Mouse (Mus musculus): Measurements from ENCODE around the gene Etv6.
A peak's percentile ranks its signal among the peaks of the same experiment; 100 is the strongest.
"Not testable (repeated sequence)": the region's sequence is repeated elsewhere in the genome, so short reads cannot be mapped to it uniquely, and the experiment has no call there.

Gene Etv6

DNA sequence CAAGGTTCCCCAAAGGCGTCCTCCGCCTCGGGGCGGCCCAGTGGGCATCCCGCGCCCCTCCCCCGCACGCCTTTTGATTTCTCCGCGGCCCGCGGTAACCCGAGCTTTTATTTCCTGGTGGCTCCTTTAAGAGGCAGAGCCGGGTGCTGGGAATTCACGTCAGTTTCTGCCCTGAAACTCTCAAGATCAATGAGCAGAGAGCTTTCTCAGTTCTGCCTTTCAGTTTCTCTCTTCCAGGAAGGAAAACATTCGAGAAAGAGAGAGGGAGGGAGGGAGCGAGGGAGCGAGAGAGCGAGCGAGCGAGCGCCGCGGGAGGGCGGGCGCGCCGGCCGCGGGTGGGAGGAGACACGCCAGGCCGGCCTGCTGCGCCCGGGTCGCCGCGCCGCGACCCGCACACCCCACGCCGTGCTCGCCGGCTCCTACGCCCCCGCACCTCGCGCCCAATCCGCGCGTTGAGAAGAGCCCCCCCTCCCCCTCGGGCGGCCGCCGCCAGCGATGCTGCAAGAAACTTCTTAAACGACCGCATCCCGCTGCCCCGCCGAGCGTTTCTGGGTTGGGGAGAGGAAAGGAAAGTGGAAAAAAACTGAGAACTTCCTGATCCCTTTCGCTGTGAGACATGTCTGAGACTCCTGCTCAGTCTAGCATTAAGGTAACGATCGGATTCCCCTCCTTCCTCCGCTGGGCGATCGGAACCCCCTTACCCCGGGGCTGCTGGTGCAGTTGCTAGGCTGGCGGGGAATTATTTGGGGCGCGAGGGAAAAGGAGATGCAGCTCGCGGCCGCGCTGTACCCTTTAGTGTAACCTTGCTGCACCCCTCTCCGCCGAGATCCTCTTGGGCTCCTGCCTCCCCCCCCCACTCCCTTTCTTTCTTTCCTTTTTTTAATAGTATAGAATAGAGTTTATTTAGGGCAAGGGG, at the start of gene Etv6:
Etv6 (plus strand) TSS at position 211 of the 916 bp plus-strand sequence.
- peak; percentile 89 for DNase-seq (ENCODE audit: low spot score)

- DNase-seq (ENCODE audit: low spot score), result peak; percentile 46
Measured at GRCm38 (mm10) chr6:133986161-133986560, 49.3 kb upstream of the Etv6 start.

DNA sequence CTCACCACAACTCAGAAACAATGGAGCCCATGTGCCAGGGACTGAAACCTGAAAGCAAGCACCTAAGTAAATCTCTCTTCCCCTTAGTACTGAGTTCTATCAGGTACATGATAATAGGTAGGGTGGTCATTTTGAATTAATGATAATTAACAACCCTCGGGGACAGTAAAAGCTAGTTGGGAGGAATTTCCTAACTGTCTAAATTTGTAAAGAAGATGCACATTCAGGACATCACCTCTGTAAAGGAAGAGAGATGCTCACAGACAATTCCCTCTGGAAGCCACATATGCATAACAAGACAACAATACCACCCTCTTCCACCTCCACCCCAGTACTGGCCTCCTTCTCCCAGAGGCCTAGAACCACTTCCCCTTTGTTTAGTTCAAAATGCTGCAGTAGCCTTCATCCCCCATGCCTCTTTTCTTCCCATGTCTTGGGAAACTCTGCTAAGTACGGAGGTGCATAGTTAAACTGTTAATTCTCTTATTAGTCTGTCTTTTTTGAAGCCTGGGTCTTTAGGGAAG, 48.4 kb upstream of the Etv6 start:
- DNase-seq (ENCODE audit: low spot score), result no peak

DNA sequence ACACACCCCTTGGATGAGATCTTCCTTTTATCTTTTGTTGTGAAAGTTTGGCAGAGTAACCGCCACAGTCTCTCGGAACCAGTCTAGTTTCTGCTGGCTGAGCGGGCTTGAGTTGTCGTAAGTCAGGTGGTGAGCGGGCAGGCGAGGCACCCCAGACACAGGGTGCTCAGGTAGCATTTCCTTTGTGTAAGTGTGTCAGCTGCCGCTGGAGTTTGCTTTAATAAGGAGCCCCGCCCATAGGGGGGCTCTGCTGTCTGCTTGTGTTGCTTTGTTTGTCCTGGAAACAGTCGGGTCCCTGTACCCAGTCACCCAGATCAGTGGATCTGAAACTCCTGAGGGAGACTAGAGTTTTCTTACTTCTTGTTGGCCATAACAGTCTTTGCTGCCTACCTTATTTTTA, 47.5 kb upstream of the Etv6 start:
- no peak for DNase-seq (ENCODE audit: low spot score)

GRCm38 (mm10) chr6:133997461-133997860, 38.0 kb upstream of the Etv6 start:
- no peak for DNase-seq (ENCODE audit: low spot score)

DNA sequence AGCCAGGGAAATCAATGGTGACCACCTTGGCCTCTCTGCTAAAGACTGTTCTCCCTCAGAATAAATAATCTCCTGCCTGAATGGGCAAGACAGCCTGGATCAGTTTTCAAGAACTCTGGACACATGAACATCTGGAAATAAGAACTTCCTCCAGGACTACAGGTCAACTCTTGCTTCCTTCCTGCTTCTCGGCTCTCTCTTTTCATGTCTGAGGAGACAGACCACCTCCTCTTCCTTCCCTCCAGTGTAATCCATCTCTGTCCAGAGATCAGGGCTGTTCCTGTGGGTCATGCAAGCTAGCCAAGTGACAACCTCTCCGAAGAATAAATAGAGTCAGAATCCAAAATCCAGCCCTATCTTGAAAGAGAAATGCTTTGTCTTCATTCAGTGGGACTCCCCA, 37.6 kb upstream of the Etv6 start:
- no peak for DNase-seq (ENCODE audit: low spot score)

DNA sequence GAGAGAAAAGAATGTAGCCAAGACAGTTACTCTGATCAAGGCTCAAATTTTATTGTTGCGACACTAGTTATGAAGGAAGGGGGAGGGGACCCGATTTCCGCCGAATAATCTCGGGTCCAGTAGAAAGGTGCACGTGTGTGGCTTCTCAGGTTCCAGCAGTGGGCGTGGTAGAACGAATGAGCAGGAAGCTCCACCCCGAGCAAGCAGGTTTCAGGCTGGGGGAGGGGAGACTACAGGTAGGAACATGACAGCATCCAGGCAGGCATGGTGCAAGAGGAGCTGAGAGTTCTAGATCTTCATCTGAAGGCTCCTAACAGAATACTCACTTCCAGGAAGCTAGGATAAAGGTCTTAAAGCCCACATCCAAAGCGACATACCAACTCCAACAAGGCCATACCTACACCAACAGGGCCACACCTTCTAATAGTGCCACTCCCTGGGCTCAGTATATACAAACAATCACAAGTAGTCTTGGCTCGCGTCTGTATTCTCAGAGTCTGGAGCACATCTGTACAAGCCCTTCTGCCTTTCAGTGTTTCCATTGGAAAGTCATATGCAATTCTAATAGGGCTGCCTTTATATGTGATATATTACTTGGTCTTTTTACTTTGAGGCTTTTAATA, 20.9 kb upstream of the Etv6 start:
- DNase-seq (ENCODE audit: low spot score), result not testable (repeated sequence)

GRCm38 (mm10) chr6:134018807-134019206, 16.7 kb upstream of the Etv6 start:
- no peak for DNase-seq (ENCODE audit: low spot score)

DNA sequence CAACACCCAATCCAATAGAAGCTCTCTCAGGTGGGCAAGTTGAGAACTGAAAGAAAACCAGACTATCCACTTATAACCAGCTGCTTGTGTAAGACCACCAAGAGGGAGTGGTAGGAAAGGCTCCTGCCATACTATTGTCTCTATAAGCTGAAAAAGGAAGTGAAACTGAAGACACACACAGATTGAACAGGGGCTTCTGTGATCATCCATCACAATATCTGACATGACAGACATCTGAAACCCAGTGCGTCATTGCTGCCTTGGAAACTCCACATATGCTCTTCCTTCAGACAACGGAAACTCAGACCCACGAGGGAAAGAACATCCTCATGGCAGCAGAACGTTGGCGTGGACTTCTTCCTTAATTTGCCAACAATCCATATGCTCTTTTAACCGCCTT, 14.7 kb upstream of the Etv6 start:
- DNase-seq (ENCODE audit: low spot score), result no peak

GRCm38 (mm10) chr6:134026264-134026663, 9.2 kb upstream of the Etv6 start:
- DNase-seq (ENCODE audit: low spot score), result no peak

DNA sequence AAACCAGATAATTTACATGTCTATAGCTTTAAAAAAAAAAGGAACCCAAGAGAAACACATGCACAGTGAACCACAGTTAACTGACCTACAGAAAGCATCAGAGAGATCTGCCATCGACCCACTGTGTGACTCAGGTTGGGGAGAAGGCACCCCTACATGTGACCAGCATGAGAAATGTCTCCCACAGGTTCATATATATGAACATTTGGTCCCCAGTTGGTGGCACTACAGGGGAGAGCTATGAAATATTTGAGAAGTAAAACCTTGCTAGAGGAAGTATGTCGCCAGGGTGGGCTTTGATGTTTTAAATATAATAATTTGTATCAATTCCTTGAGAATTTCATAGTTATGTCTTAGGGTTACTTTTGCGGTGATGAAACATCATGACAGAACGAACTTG, 8.5 kb upstream of the Etv6 start:
- no peak for DNase-seq (ENCODE audit: low spot score)

DNA sequence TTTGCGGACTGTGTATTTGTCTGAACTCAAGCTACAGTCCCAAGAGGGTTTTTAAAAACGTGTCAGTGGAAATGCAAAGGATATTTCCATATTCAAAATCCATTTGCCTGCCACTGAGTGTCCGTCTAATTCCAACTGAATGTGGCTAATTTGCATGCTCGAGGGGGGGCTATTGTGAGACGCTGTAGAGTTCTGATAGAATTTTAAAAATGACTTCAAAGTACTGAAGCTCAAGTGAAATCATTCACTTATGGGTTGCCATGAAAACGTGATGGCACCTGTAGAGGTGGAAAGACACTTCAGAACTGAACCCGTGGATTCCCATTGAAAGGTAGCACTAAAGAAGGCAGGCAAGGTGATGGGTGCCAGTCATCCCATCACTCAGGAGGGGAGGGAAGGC, 3.0 kb upstream of the Etv6 start:
- DNase-seq (ENCODE audit: low spot score), result no peak

DNA sequence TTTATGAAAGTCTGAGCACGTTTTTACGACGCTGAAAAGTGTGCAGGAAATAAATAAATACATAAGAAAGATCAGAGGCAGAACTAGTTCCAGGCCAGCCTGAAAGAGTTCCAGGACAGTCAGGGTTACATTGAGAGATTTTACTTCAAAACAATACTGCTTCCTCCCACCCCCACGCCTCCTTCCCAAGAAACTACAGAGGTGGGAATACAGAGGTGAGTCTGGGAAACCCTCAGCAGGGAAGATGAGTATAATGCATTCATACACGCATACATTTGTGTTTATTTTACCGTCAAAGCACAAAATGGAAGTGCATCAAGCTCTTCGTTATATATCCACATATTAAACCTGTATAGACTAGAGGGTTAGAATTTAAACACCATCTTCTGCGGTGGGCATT, 1.1 kb upstream of the Etv6 start:
- DNase-seq (ENCODE audit: low spot score), result no peak

- DNase-seq (ENCODE audit: low spot score), result peak; percentile 81
Measured at GRCm38 (mm10) chr6:134034904-134035489, 503 bp upstream of the Etv6 start.

DNA sequence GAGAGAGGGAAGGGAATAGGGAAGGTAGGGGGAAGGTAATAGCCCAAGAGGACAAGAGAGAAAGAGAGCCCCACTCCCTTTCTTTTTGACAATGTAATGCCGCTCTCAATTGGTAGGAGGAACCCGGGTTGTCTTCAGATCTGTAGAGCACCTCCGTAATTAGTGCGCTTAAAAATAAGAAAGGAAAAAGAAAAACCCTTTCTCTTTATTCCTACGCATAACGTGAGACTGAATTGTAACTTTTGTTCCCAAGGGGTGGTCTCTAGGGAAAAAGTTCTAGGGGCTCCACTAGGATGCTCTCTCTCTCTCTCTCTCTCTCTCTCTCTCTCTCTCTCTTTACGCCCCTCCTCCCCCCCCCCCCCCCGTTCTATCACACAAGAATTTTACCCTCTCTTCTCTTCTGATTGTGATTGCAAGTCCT, 1.0 kb downstream of the Etv6 start:
- DNase-seq (ENCODE audit: low spot score), result no peak

DNA sequence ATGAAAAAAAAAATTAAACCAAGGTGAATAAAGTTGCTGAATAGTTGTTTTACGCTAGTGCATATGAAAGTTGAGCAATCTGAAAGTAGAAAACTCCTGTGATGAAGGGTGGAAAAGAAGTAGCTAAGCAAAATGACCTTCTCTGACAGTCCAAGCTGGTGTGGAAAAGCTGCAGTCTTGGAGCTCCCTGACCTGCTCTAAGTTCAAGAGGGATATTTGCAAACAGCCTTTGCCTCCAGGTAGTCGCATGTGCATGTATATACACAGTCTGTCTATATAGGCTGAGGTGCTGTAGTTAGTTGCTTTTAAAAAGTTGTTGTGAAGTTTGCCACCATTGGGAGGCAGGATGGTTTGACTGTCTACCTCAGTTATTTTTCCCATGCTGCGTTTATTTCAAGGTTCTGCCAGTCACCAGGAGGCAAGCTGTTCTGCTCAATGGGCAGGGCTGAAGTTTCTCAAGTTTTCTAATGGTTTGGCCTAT, 1.5 kb downstream of the Etv6 start:
- DNase-seq (ENCODE audit: low spot score), result no peak

DNA sequence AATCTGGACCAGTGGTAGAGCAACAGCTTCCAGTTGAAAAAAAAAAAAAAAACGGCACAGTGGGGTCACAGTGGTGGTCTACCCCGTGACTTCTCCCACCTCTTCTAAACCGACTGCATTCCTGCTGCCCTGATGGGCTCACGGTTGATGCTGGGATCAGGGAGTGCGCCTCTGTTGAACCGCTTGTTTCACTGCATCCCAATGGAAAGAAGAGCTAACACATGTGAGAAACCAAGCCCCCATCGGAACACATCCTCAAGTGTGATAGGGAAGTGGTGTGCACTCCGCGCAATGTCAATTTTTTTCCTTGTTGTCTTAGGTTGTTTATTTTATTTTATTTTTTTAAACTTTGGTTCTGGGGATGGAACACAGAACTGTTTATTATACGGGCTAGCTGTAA, 2.5 kb downstream of the Etv6 start:
- no peak for DNase-seq (ENCODE audit: low spot score)

- DNase-seq (ENCODE audit: low spot score), result peak; percentile 58
Measured at GRCm38 (mm10) chr6:134038881-134039280, 3.4 kb downstream of the Etv6 start.

DNA sequence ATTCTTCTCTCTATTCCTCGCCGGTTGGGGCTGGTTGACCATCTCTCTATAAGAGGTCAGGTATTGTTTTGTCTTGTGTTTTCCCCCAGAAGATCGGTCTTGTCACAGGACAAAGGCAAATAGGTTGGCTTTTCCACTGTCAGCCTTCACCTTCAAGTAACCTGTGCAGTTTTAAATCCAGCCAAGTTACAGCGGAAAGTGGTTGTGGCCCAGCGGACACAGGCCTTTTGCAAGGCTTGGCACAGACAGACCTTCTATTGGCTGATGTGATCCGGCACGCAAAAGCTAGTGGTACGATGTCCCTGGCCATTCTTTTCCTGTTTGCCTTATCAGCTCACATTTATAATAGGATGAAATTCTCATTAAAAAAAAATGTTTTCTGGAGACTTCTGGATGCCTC, 3.9 kb downstream of the Etv6 start:
- DNase-seq (ENCODE audit: low spot score), result no peak

- DNase-seq (ENCODE audit: low spot score), result no peak
Measured at GRCm38 (mm10) chr6:134040312-134040711, 4.8 kb downstream of the Etv6 start.

GRCm38 (mm10) chr6:134041286-134041685, 5.8 kb downstream of the Etv6 start:
- DNase-seq (ENCODE audit: low spot score), result no peak

GRCm38 (mm10) chr6:134041916-134042315, 6.4 kb downstream of the Etv6 start:
- no peak for DNase-seq (ENCODE audit: low spot score)

GRCm38 (mm10) chr6:134043545-134043944, 8.0 kb downstream of the Etv6 start:
- DNase-seq (ENCODE audit: low spot score), result no peak
